In genomic region chr9:49051349-49051748, GRCm38 (mm10) we compare ENCODE assay signal across 9 mouse cellular contexts. TPM values are rescaled to one million over a fixed set of nuclear protein-coding genes. Genes with fewer than 3 reads are reported as not detected.
A peak's percentile ranks its signal among the peaks of the same experiment; 100 is the strongest.
DNase-seq lines count a peak whose midpoint lies in the region; ATAC-seq lines count a peak whose summit lies in the region.
"Had no signal": no experiment of that assay in that cellular context is flagged by ENCODE, and none has a peak within 500 bp of the region (broad histone marks: within the 10 kb centered on the region; RNA-seq: fewer than 3 reads in every experiment).

No protein-coding gene starts in this region.

- H3K36me3 ChIP-seq in liver, embryonic 11.5 days (ENCODE audit: control insufficient read depth, insufficient read depth, low read length) = no peaks in the 10 kb centered on the region
- H3K36me3 ChIP-seq: heart, embryonic 13.5 days had no signal

- intact Hi-C loops in heart, postnatal 36 days (cut with DNase I) = loop anchor here (5.0 to 10.0 kb wide), 3 partner anchors 64 to 404 kb away; partner anchors contain the start of gene Usp28
- intact Hi-C loops in left cerebral cortex, postnatal 25 days (cut with DNase I) = loop anchor here (1.0 to 10.0 kb wide), 2 partner anchors 157 to 405 kb away; no protein-coding TSS in a partner anchor

- peaks cover 2% of the 10 kb centered on the region; the same call in 1 of the 2 replicates for H3K4me1 ChIP-seq in liver, embryonic 11.5 days (replicated peaks; ENCODE audit: control insufficient read depth, insufficient read depth, low read length)

- H3K9ac ChIP-seq in liver, embryonic 11.5 days (ENCODE audit: low read depth, low read length) = no peak overlapping the region
- H3K9ac ChIP-seq: heart, embryonic 13.5 days had no signal

- H3K27ac ChIP-seq in liver, embryonic 11.5 days (ENCODE audit: low read depth, low read length) = no peak overlapping the region
- H3K27ac ChIP-seq: heart, embryonic 13.5 days had no signal

- H3K9me3 ChIP-seq in liver, embryonic 11.5 days (ENCODE audit: control insufficient read depth, low read length) = no peaks in the 10 kb centered on the region
- H3K9me3 ChIP-seq: heart, embryonic 13.5 days had no signal

- H3K4me2 ChIP-seq in liver, embryonic 11.5 days = no peak overlapping the region
- H3K4me2 ChIP-seq: heart, embryonic 13.5 days had no signal

- WGBS in liver, embryonic 11.5 days = 11% methylated on average over 5 of the region's 5 CpGs

- no peak overlapping the region for H3K4me3 ChIP-seq in liver, embryonic 11.5 days (ENCODE audit: low read depth, low read length)
- H3K4me3 ChIP-seq: heart, embryonic 13.5 days had no signal

- ATAC-seq in liver, embryonic 11.5 days (replicated peaks; ENCODE audit: low FRiP score) = no peak
- ATAC-seq in common myeloid progenitor, adult 5-6 weeks (replicated peaks; ENCODE audit: low read depth, poor library complexity, severe bottlenecking) = peak; percentile 70

- H3K27me3 ChIP-seq in liver, embryonic 11.5 days (replicated peaks; ENCODE audit: control insufficient read depth, insufficient read depth, low read length) = no peaks in the 10 kb centered on the region
- H3K27me3 ChIP-seq: heart, embryonic 13.5 days had no signal

- DNase-seq in liver (peak; percentile 58), adipocyte (ENCODE audit: low spot score) (peak; percentile 65)
- no peak for DNase-seq in liver, embryonic 11.5 days (ENCODE audit: low spot score)
- DNase-seq in heart, postnatal 36 days = peak; percentile 52 to 58
- DNase-seq in left cerebral cortex, postnatal 25 days (ENCODE audit: low spot score in 2 of 2) = peak; percentile 62 to 73
- peak; percentile 27 for DNase-seq in ovary, postnatal 14 days (ENCODE audit: low spot score)
- DNase-seq in thymus, postnatal 10 days (ENCODE audit: low spot score in 2 of 2) = peak; percentile 37 to 67

RNA-seq across cellular contexts. Expression of gene Zw10, which starts 4.1 kb away (rescaled TPM):
- 40.0 and 48.2 TPM in 2 replicates for polyA plus RNA-seq in liver, embryonic 11.5 days (2014; fragmentation: Nextera tagmentation; extraction: Ambion mirVana)
- total RNA-seq in common myeloid progenitor, adult 5-6 weeks (2017) = 26.9 and 33.4 TPM in 2 replicates
- 10 to 100 TPM; 10.4 to 11.8 TPM for total RNA-seq in heart, postnatal 36 days (2021)
- total RNA-seq in left cerebral cortex, postnatal 25 days (2021) = 10 to 100 TPM; 15.9 to 17.6 TPM

RNA-seq across cellular contexts. Expression of gene Tmprss5, which starts 29.7 kb away (rescaled TPM):
- not detected in 2 replicates for polyA plus RNA-seq in liver, embryonic 11.5 days (2014; fragmentation: Nextera tagmentation; extraction: Ambion mirVana)
- total RNA-seq in common myeloid progenitor, adult 5-6 weeks (2017) = not detected in 2 replicates
- under 1 TPM in 1 of 2 experiments, not detected in 1; 0.28 TPM for total RNA-seq in heart, postnatal 36 days (2021)
- under 1 TPM in 1 of 2 experiments, not detected in 1; 0.80 TPM for total RNA-seq in left cerebral cortex, postnatal 25 days (2021)
- polyA plus RNA-seq: heart, embryonic 13.5 days had no signal
